Mouse (Mus musculus): ENCODE measurements at regions not wholly inside any gene's neighbourhood (a gene's known extent, or its start where the extent isn't known, plus 50 kb on each side); places are given as distances from the start of the nearest gene placed in this dataset.

- 61% methylated on average over 3 of the region's 3 CpGs for WGBS
- Histone ChIP-seq H3K36me3 (no peaks in the 10 kb centered on the region), H3K27me3 (no peaks in the 10 kb centered on the region), H3K4me3 (no peak overlapping the region), H3K9me3 (no peaks in the 10 kb centered on the region), H3K4me2 (no peak overlapping the region), H3K4me1 (no peaks in the 10 kb centered on the region), H3K9ac (no peak overlapping the region), H3K27ac (no peak overlapping the region)
- ATAC-seq (ENCODE audit: insufficient number of reproducible peaks, low FRiP score, low TSS enrichment, low read depth), result no peak
Observed at GRCm38 (mm10) chr2:123813950-123814337, 275.8 kb upstream of the Sema6d start.

GRCm38 (mm10) chr2:123816627-123817026 is 273.1 kb upstream of the Sema6d start:
- H3K27ac ChIP-seq, result no peak overlapping the region
- H3K4me1 ChIP-seq, result no peaks in the 10 kb centered on the region
- H3K4me3 ChIP-seq, result no peak overlapping the region
- H3K27me3 ChIP-seq, result no peaks in the 10 kb centered on the region
- H3K36me3 ChIP-seq, result no peaks in the 10 kb centered on the region
- H3K9ac ChIP-seq, result no peak overlapping the region
- 86% methylated on average over 2 of the region's 2 CpGs for WGBS
- no peak overlapping the region for H3K4me2 ChIP-seq
- no peak for ATAC-seq (ENCODE audit: insufficient number of reproducible peaks, low FRiP score, low TSS enrichment, low read depth)
- no peaks in the 10 kb centered on the region for H3K9me3 ChIP-seq

- Histone ChIP-seq H3K36me3 (no peaks in the 10 kb centered on the region), H3K4me3 (no peak overlapping the region), H3K9me3 (no peaks in the 10 kb centered on the region), H3K27me3 (no peaks in the 10 kb centered on the region), H3K27ac (no peak overlapping the region), H3K4me2 (no peak overlapping the region), H3K9ac (no peak overlapping the region), H3K4me1 (no peaks in the 10 kb centered on the region)
- WGBS, result 57% methylated on average over 1 of the region's 1 CpGs
- no peak for ATAC-seq (ENCODE audit: insufficient number of reproducible peaks, low FRiP score, low TSS enrichment, low read depth)
Observed at GRCm38 (mm10) chr2:123833540-123834136, 256.1 kb upstream of the Sema6d start.
